Mouse (Mus musculus) neural tube, embryonic 13.5 days (tissue): ENCODE results near the gene D6Wsu163e. TPM values are rescaled to one million over a fixed set of nuclear protein-coding genes. Genes with fewer than 3 reads are reported as not detected.

Experiments used
- ATAC-seq: fragments of 200-750 bp; cut with Nextera tagmentation; 2 replicates; pipeline ENCODE4 v1.8.0; 2017; ENCODE audit warnings: low read depth, mild to moderate bottlenecking, moderate TSS enrichment, moderate library complexity
- H3K27ac ChIP-seq: fragments of 300-500 bp; sonication (generic); replicated peaks from 2 replicates; pipeline ENCODE4 v1.5.1; 2015; ENCODE audit warnings: moderate library complexity, mild to moderate bottlenecking, inconsistent platforms
- H3K27me3 ChIP-seq: fragments of 300-500 bp; sonication (generic); 2 replicates; pipeline ENCODE4 v1.6.1; 2015; ENCODE audit warnings: mild to moderate bottlenecking, inconsistent platforms
- H3K36me3 ChIP-seq: fragments of 300-500 bp; sonication (generic); 2 replicates; pipeline ENCODE4 v1.6.1; 2015; ENCODE audit warnings: mild to moderate bottlenecking, inconsistent platforms
- H3K4me1 ChIP-seq: fragments of 300-500 bp; sonication (generic); replicated peaks from 2 replicates; pipeline ENCODE4 v1.6.1; 2015; ENCODE audit warnings: inconsistent platforms
- H3K4me2 ChIP-seq: fragments of 300-500 bp; sonication (generic); 2 replicates; pipeline ENCODE4 v1.6.1; 2015; ENCODE audit warnings: inconsistent platforms, mild to moderate bottlenecking, moderate library complexity
- H3K4me3 ChIP-seq: fragments of 300-500 bp; sonication (generic); 2 replicates; pipeline ENCODE4 v1.5.1; 2015; ENCODE audit warnings: mild to moderate bottlenecking, inconsistent platforms
- H3K9ac ChIP-seq: fragments of 300-500 bp; sonication (generic); 2 replicates; pipeline ENCODE4 v1.6.1; 2015; ENCODE audit warnings: moderate library complexity, mild to moderate bottlenecking, inconsistent platforms
- H3K9me3 ChIP-seq: fragments of 300-500 bp; sonication (generic); 2 replicates; pipeline ENCODE4 v1.6.1; 2016; ENCODE audit warnings: inconsistent platforms
- WGBS: fragments of 180-500 bp; shearing (Covaris S2); methylation state at CpG from one replicate; pipeline ENCODE4 v1.1.7; 2015; 5-methylcytosine and 5-hydroxymethylcytosine counted together
- polyA plus RNA-seq: library from polyadenylated mRNA; unstranded; fragments of >200 nt; fragmentation: Nextera tagmentation; extraction: Ambion mirVana; gene quantifications from 2 replicates; pipeline ENCODE4 v1.2.1, GENCODE M21; 2015

D6Wsu163e gene
- polyA plus RNA-seq, 1 experiment from 2014 or later: 35.5 TPM

DNA sequence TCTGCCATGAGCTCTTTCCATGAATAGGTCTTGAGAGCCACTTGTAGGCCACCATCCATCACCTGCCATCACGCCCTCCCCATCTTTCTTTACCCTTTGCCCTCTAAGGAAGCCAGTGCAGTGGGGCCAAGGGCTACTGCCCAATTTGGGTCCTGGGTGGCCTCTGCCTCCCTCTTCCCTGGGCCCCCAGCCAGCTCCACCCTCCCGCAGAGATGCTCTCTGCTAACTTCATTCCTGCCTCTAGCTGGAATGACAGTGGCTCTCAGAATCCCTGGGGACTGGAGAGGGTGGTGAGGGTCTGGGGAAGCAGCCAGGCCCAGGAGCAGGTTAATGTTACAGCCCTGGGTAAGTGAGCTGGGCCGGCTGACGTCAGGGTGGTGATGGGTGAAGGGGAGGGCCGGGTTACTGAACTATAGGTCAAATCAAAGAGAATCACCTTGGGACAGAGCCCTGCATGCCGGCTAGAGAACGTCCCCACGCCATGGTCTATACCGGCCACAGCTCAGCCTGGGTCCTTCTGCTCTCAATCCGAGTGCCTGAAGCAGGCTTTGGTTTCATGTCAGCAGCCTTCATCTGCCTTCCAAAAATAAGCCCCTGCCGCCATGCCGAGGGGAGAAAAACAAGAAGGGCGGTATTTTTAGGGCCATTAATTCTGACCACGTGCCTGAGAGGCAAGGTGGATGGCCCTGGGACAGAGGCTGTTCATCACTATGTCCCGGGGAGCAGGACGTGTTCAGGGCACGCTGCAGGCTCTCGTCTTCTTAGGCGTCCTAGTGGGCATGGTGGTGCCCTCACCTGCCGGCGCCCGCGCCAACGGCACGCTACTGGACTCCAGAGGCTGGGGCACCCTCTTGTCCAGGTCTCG lies 75.4 kb downstream of the D6Wsu163e start, which contains the start of gene Fgf6:
Gene Fgf6, plus strand, starts transcription at position 681 of the 865 bp plus-strand sequence.
- H3K4me1 ChIP-seq: peaks cover 10% of the 10 kb centered on the region
- no peak within 1 kb of the TSS for H3K9ac ChIP-seq
- H3K4me3 ChIP-seq: no peak within 1 kb of the TSS
- no peak within 1 kb of the TSS for H3K27ac ChIP-seq
- H3K4me2 ChIP-seq: no peak within 1 kb of the TSS
- 0 out of 2 replicates have a peak, but pooled peaks cover 4% of the 10 kb centered on the region for H3K27me3 ChIP-seq
- H3K36me3 ChIP-seq: no peaks in the 10 kb centered on the region
- 83% methylated on average over 26 of the region's 26 CpGs for WGBS
- no peak for ATAC-seq
- H3K9me3 ChIP-seq: no peaks in the 10 kb centered on the region

DNA sequence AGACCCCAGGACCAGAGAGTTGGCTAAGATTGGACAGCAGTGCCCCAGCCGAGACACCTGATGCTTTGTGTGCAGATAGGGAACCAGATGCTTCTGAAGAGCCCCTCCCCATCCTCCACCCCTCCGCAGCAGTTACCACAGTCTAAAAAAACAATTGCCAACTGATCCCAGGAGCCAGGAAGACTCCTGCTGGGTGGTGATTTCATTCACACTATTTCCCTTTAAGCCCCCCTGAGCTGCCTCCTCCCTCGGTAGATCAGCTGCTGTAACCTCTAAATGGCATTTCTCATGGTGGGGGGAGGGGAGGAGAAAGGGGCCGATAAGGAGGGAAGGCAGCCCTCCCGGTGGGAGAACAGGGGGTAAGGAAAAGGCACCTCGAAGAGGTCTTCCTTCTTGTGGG lies 79.5 kb downstream of the D6Wsu163e start:
- Histone ChIP-seq H3K4me1 (peaks cover 16% of the 10 kb centered on the region), H3K27ac (no peak overlapping the region), H3K4me3 (no peak overlapping the region), H3K36me3 (no peaks in the 10 kb centered on the region), H3K9ac (no peak overlapping the region), H3K9me3 (no peaks in the 10 kb centered on the region), H3K27me3 (0 out of 2 replicates have a peak, but pooled peaks cover 4% of the 10 kb centered on the region), H3K4me2 (no peak overlapping the region)
- WGBS: 3% methylated on average over 6 of the region's 6 CpGs
- no peak for ATAC-seq

DNA sequence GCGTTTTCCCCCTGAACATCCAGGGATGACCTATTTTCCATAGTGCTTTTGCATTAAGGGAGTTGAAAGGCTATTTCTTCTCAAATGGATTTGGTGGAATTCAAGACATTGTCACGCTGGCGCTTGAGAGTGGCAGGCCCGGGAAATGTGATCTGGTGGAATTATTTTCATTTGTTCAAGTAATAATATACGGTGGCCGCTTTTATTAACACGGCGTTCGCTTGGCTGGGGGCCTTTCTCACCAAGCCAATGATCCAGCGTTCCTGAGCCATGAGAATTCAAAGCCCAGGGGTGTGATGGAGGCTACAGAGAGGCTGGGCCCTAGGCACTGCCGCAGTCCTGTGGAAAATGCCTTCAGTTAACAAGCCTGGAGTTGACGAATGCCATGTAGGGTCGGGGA lies 80.7 kb downstream of the D6Wsu163e start:
- ATAC-seq: no peak
- H3K4me1 ChIP-seq: peaks cover 16% of the 10 kb centered on the region
- H3K27me3 ChIP-seq: 0 out of 2 replicates have a peak, but pooled peaks cover 4% of the 10 kb centered on the region
- WGBS: 14% methylated on average over 13 of the region's 13 CpGs
- no peak overlapping the region for H3K27ac ChIP-seq
- no peaks in the 10 kb centered on the region for H3K36me3 ChIP-seq
- H3K9ac ChIP-seq: no peak overlapping the region
- no peaks in the 10 kb centered on the region for H3K9me3 ChIP-seq
- H3K4me2 ChIP-seq: no peak overlapping the region
- H3K4me3 ChIP-seq: no peak overlapping the region

DNA sequence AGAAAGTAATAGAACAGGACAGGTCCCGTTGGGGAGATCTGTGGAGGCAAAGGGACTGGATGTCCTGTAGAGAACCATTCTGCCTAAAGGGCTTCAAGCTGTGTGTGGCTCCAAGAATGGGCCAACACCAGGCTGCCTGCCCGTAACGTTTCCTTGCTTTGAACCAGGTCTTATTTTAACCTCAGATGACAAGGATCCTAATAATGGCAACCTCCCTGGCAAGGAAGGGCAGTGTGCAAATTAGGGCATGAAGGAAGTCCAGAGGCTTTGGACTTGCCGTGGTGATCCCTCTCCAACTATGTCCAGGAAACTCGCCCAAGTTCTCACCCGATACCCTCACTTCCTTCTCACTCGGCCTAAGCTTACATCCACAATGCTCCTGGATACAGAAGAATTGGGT lies 85.1 kb downstream of the D6Wsu163e start:
- Histone ChIP-seq H3K4me3 (no peak overlapping the region), H3K27me3 (no peaks in the 10 kb centered on the region), H3K27ac (no peak overlapping the region), H3K9ac (no peak overlapping the region), H3K36me3 (no peaks in the 10 kb centered on the region), H3K4me1 (peaks cover 8% of the 10 kb centered on the region; the same call in 1 of the 2 replicates), H3K4me2 (no peak overlapping the region), H3K9me3 (no peaks in the 10 kb centered on the region)
- ATAC-seq: no peak
- WGBS: 75% methylated on average over 7 of the region's 7 CpGs

Other genes starting within 250 kb of the D6Wsu163e start
- 19.9 and 26.1 TPM in 2 replicates for gene Kcna6, start 199.3 kb upstream of the D6Wsu163e start, polyA plus RNA-seq
- gene Ndufa9, start 90.8 kb upstream of the D6Wsu163e start, polyA plus RNA-seq: 209 TPM in 2 replicates
- gene Akap3, start 86.9 kb upstream of the D6Wsu163e start, polyA plus RNA-seq: not detected in 2 replicates
- 0.50 TPM in 1 of 2 replicates, not detected in the other for gene Dyrk4, start 18.1 kb upstream of the D6Wsu163e start, polyA plus RNA-seq
- gene Rad51ap1, start 375 bp upstream of the D6Wsu163e start, polyA plus RNA-seq: 10.8 and 13.6 TPM in 2 replicates
- 0.25 TPM in 1 of 2 replicates, not detected in the other for gene Fgf6, start 75.6 kb downstream of the D6Wsu163e start, polyA plus RNA-seq
- not detected in 2 replicates for gene Fgf23, start 132.9 kb downstream of the D6Wsu163e start, polyA plus RNA-seq
- 6.2 and 7.1 TPM in 2 replicates for gene Tigar, start 169.6 kb downstream of the D6Wsu163e start, polyA plus RNA-seq
- 158 and 242 TPM in 2 replicates for gene Ccnd2, start 212.2 kb downstream of the D6Wsu163e start, polyA plus RNA-seq